Mouse (Mus musculus) urinary bladder, postnatal 4 days (tissue): Measurements from ENCODE around the gene Adamts7.

ENCODE experiments used
- DNase-seq, 2 experiments: peaks; one replicate each; pipeline ENCODE4 v3.0.0; 2021 to 2022; ENCODE audit warnings: low spot score in 2 of 2

Gene Adamts7

DNA sequence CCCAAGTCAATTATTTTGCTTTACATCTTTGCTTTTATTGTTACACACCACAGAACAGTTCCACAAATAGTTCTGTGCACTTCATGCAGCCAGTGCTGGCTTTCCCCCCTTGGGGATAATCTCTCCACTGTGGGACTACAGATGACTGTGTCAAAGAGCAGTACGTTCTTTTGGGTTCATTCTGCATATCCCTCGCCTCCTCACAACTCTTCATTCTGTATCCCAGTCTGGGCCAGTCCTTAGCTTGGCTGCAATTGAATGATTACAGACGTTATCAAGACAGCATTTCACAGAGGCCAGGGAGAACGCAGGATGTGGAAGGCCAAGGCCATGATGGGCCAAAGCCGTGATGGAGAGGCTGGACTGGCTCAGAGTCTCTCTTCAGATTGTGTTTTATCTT lies 16.0 kb upstream of the Adamts7 start:
- no peak for DNase-seq

- DNase-seq: peak in 1 of 2 experiments; percentile 73
Observed at GRCm38 (mm10) chr9:90162243-90162925, 485 bp upstream of the Adamts7 start.

GRCm38 (mm10) chr9:90163749-90164095 lies 853 bp downstream of the Adamts7 start:
- peak in 1 of 2 experiments; percentile 62 for DNase-seq

- no peak for DNase-seq
Observed at GRCm38 (mm10) chr9:90164670-90165453, 2.0 kb downstream of the Adamts7 start.

DNA sequence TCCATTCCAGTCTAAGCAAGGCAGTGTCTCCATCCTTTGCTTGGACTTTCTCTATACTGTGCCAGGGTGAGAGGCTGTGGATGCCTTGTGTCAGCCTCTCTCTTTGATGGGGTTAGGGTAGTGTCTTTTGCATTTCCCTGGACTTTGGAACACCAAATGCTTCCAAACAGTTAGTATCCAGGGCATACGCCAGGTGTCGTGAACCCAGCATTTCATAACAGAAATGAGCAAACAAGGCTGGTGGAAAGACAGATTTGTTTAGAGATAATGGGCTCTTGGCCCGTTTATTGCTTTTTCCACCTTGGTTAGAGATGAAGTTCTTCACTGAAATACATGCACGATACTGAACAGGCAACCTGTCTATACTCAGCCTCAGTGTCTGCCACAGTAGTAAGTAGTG lies 2.7 kb downstream of the Adamts7 start:
- no peak for DNase-seq

DNA sequence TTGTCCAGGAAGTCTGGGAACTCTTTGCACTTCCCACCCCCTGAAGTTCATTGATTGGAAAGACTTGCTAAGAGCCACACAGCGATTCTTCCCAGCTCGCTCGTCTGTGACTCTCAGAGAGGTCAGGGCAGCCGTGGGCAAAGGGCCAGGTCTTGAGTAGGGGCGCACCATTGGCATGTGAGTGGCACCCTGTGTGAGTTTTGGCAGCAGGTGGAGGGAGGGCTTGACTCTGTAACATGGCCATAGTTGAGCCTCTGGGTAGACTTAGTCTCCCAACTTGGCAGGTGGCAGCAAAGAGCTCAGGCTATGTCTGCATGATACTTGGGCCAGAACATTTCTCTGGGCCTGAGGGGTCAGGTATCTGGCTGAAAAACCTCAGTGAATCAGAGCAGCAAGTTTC lies 3.7 kb downstream of the Adamts7 start:
- DNase-seq: no peak

GRCm38 (mm10) chr9:90169965-90170364 lies 7.1 kb downstream of the Adamts7 start:
- DNase-seq: no peak

DNA sequence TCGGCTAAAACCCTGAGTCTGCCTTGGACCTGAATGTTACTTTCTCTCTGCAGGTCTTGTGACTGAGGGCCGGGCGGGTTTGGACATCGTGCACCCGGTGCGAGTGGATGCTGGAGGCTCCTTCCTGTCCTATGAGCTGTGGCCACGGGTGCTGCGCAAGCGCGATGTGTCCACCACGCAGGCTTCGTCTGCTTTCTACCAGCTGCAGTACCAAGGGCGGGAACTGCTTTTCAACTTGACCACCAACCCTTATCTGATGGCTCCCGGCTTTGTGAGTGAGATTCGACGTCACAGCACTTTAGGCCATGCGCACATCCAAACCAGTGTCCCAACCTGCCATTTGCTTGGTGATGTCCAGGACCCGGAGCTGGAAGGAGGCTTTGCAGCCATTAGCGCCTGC lies 8.6 kb downstream of the Adamts7 start:
- no peak for DNase-seq

GRCm38 (mm10) chr9:90172528-90173321 lies 9.9 kb downstream of the Adamts7 start:
- DNase-seq: no peak

DNA sequence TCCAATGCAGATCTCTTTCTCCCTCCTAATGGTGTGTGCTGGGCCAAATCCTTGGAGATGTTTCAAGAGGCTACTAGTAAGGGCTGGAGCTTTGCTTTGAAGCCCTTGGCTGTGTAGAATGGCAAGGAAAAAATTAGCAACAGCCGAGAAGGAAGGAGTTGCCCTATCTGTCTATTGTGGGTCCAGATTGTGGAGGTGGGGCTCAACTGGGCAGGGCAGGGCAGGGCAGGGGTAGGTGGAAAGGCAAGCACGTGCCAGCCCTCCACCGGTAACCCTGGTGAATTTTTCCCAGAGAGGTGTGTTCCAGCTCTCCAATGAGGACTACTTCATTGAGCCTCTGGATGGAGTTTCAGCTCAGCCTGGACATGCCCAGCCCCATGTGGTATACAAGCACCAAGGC lies 10.5 kb downstream of the Adamts7 start:
- no peak for DNase-seq

DNA sequence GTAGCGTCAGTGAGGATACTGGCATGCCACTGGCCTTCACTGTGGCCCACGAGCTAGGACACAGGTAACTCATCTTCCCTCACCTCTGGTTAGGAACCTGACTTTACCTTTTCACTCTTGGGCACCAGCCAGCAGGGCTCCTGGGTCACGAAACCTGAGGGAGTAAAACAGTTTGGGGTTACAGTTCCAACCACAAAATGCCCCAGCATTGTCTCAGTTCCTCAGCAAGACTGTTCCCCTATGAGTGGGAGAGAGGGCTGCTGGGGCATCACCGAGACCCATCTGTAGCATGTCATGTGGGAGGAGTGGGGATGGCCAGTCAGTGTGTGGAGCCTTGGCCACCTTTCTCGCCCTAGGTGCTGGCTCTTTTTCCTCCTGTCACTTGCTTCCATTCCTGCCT lies 16.5 kb downstream of the Adamts7 start:
- DNase-seq: no peak

DNA sequence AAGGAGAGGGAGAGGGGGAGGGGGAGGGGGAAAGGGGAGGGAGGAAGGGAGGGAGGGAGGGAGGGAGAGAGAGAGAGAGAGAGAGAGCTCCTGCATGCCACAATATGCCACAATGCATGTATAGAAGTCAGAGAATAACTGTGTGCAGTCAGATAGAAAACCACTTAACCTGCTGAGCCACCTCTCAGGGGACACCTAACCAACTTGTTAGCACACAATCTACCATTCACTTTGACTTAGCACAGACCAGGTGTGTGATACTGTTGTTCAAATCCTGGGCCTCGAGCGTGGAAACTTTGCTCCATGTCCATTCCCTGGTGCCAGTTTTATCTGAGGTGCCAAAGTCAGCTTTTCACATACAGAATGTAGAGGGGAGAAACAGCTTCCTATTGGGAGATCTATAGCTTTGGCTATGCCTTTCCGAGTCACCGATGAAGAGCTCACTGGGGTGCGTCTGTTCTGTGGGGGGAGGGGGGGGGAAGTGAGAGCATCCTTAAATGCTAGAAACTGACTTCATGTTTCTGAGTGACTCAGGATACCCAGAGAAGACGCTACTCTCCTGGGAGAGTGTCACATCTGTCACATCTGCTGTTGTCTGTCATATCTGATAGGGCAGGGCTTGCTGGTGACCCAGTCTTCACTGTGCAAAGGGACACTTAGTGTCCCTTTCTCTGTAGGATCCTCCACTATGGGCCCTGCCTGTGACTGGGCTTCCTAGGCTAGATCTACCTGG lies 19.0 kb downstream of the Adamts7 start:
- no peak for DNase-seq

GRCm38 (mm10) chr9:90182636-90183421 lies 20.0 kb downstream of the Adamts7 start:
- DNase-seq: no peak

DNA sequence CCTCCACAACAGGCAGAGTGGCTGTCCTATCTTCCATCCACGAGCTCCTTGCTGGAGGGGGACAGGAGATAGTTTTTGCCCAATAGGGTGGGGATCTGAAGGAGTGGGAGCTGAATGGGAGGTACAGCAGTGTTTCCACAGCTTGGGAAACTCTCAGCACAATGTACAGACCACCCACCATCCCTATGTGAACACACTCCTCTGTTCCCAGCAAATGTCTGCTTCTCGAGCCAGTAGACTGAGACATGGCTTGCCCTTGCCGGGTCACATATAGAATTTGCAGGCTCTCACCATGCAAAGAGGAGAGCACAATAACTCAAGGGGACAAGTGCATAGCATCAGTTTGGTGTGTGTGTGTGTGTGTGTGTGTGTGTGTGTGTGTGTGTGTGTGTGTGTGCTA lies 20.7 kb downstream of the Adamts7 start:
- DNase-seq: no peak

GRCm38 (mm10) chr9:90184116-90184515 lies 21.2 kb downstream of the Adamts7 start:
- DNase-seq: no peak

DNA sequence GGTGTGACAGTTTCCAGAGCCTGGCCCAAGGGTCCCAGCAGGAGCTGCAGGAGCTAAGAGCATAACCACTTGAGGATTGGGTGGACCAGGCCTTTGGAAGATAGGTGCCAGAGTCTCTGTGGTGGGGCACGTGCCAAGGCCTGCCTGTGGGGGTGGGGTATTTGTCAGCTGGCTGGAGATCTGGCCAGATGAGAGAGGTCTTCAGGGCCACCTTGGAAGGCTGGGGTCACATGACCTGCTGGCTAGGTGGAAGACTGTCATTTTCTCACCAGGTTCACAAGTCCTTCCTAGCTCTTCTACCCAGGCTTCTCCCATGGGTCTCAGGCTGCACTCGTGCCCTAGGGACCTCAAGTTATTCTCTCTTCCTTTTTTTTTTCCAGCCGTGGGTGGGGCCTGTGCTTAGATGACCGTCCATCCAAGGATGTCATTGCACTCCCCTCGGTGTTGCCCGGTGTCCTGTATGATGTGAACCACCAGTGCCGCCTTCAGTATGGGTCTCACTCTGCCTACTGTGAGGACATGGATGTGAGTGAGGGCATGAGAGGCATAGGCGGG lies 22.6 kb downstream of the Adamts7 start:
- DNase-seq: no peak

DNA sequence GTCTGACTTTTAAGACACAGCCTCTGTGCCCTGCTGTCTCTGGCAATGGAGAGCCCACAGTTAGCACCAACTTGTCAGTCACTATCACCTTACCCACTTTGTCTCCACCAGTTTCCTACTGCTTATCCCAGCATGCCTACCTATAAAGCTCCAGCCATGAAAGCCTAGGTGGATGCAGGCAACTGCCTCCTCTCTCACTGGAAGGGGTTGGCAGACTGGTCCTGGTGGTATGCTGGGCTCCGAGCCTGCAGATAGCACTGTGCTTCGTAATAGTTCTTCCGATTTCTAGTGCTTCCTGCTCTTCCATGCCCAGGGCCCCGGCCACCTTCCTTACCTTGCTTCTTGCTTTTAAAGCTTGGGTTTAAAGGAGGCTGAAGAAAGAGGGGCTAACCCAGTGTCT lies 26.0 kb downstream of the Adamts7 start:
- no peak for DNase-seq

DNA sequence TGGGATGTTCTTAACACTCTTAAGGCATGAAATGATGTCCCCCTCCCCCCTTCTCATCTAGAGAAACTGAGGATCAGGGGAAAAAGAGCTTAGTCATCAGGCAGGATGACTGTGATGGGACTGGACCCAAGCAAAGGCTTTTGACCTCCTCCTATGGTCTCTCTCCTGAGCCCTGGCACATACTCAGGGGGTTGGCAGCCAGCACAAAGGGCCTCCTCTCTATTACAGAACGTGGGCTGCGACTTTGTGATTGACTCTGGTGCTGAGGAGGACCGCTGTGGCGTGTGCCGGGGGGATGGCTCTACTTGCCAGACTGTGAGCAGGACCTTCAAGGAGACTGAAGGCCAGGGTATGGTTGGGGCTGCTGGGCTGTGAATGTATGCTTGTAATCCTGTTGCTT lies 26.5 kb downstream of the Adamts7 start:
- no peak for DNase-seq

- DNase-seq: no peak
Observed at GRCm38 (mm10) chr9:90195000-90195399, 32.1 kb downstream of the Adamts7 start.

DNA sequence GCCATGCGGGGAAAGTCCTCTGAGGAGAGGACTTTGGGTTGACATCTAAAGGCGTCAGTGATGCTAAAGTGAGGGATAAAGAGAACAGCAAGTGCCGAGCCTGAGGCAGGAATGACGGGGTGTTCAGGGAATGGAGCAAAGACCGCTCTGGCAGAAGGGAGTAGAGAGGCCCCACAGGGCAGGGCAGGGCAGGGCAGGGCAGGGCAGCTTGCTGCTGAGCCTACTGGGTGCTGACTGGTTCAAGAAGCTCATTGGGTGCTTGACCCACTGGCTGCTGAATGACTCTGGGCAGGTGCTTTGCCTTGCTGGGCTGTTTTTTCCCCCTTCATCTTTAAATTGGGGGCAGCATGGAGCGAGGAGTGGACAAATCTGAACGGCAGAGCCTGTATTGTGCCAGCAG lies 33.4 kb downstream of the Adamts7 start:
- DNase-seq: no peak

DNA sequence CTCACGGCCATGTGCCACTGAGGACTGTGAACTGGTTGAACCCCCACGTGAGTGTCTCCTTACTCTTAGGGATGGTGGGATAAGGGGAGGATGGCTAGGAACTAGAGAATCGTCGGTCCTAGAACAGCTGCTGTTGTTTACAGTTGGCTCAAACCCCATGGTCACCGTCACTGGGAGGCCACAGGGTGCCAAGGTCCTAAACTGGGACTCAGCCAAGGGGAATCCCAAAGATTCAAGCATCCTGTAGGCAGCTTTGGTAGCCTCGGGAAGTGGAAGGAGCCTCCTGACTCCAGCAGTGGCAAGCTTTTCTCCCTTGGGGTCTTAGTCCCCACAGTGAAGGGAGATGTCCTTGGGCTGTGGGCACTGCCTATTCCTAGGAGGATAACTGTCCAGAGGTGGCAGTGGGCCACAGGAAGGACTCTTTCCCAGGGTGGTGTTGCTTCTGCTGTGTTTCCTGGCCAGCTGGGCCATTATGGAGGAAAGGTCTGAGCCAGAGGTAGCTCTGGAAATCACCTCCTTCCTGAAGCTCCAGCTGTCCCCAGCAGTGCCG lies 34.3 kb downstream of the Adamts7 start:
- no peak for DNase-seq
